Mouse (Mus musculus): ENCODE measurements at regions not wholly inside any gene's neighbourhood (a gene's known extent, or its start where the extent isn't known, plus 50 kb on each side); places are given as distances from the start of the nearest gene placed in this dataset.

GRCm38 (mm10) chr1:189990046-189990622, 68.0 kb upstream of the Smyd2 start:
- no peak for DNase-seq (ENCODE audit: low spot score)

GRCm38 (mm10) chr1:189989376-189989775, 67.2 kb upstream of the Smyd2 start:
- no peak for DNase-seq (ENCODE audit: low spot score)

GRCm38 (mm10) chr1:189988864-189989263, 66.7 kb upstream of the Smyd2 start:
- DNase-seq (ENCODE audit: low spot score) = no peak

DNA sequence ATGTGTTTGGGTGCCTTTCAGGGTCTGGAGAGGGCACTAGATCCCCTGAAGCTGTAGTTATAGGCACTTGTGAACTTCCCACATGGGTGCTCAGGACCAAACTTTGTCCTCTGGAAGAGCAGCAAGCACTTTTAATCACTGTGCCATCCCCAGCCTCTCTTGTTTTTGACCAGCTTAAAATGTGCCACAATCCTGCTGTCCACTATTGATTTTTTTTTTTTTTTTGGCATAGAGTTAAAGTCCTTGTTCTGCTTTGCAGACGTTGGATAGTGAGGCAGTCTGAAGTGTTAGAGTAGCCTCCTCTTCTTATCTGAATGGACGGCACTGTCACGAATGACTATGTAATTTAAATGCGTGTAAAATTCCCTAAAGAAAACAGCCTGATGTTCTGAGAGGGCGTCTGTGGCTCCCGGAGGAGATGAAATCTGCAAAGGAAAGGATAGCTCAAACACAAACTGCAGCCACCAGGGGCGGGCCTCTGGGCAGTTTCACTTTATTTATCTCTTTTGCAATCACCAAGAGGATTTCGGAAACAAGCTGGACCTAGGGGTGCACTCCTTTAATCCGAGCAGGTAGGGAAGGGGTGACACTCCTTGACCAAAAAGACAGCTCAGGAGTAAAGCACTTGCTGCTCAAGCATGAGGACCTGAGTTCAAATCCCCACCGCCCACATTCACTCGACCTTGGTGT, 63.5 kb upstream of the Smyd2 start:
- DNase-seq (ENCODE audit: low spot score) = no peak

DNA sequence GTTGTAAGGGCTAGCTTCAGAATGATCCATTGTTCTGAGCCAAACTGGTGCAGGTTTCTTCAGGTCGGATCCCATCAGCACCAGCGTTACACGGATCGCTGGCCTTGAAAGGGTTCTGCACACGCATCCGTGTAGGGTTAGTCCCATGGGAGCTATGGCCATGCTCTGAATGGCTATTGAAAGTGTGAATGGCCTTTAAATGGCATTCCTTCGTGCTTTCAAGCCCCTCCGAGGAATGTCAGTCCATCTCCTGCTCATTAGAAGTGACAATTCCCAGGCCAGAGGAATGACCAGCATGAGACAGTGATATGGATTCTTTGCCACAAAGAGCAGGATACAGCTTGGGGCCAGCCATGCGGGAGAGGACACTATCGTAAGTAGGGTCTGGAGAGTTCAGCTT, 56.1 kb upstream of the Smyd2 start:
- DNase-seq (ENCODE audit: low spot score) = no peak

DNA sequence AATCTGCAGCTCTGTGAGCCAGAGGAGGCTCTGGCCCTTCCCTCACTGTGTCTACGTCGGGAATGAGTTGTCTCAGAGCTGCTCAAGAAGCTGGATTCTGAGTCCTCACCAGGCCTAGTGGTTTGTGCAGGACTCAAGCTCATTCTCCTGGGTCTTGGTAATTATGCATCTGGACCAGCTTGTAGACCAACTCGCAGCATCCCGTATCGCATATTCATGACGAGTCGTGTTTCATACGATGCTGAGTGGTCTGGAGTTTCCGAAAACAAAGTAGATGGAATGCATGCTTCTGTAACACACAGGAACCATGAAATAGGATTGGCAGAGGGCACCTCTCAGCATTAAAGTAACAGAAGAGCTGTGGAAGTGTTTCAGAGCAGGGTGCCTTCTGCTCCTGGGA, 53.5 kb upstream of the Smyd2 start:
- no peak for DNase-seq (ENCODE audit: low spot score)

- DNase-seq (ENCODE audit: low spot score) = peak; percentile 48
These were observed 50.7 kb upstream of the Smyd2 start for GRCm38 (mm10) chr1:189972790-189973406.
